Mouse (Mus musculus) hindbrain, postnatal 0 days (tissue): ENCODE data around the gene Rpl10a. TPM values are rescaled to one million over a fixed set of nuclear protein-coding genes. Genes with fewer than 3 reads are reported as not detected.

ENCODE experiments used
- ATAC-seq: fragments of 200-750 bp; cut with Nextera tagmentation; 2 replicates; pipeline ENCODE4 v1.8.0; 2017; ENCODE audit warnings: mild to moderate bottlenecking, moderate TSS enrichment, moderate library complexity
- DNase-seq: peaks from one replicate; pipeline ENCODE4 v3.0.0-alpha.2; 2015; ENCODE audit warnings: low spot score
- H3K27ac ChIP-seq: fragments of 300-500 bp; sonication (generic); 2 replicates; pipeline ENCODE4 v1.5.1; 2014; ENCODE audit warnings: mild to moderate bottlenecking
- H3K27me3 ChIP-seq: fragments of 300-500 bp; sonication (generic); 2 replicates; pipeline ENCODE4 v1.6.1; 2014; ENCODE audit warnings: low read length, mixed read lengths; ENCODE audit not compliant: insufficient read depth
- H3K36me3 ChIP-seq: fragments of 300-500 bp; sonication (generic); 2 replicates; pipeline ENCODE4 v1.6.1; 2014; ENCODE audit warnings: low read length, mixed read lengths; ENCODE audit not compliant: insufficient read depth
- H3K4me1 ChIP-seq: fragments of 300-500 bp; sonication (generic); 2 replicates; pipeline ENCODE4 v1.6.1; 2014; ENCODE audit warnings: antibody characterized with exemption, low read length, mixed read lengths; ENCODE audit not compliant: insufficient read depth
- H3K4me2 ChIP-seq: fragments of 300-500 bp; sonication (generic); 2 replicates; pipeline ENCODE4 v1.6.1; 2014; ENCODE audit warnings: low read depth, mild to moderate bottlenecking, low read length, moderate library complexity, mixed read lengths
- H3K4me3 ChIP-seq: fragments of 300-500 bp; sonication (generic); 2 replicates; pipeline ENCODE4 v1.5.1; 2014; ENCODE audit warnings: low read length
- H3K9ac ChIP-seq: fragments of 300-500 bp; sonication (generic); replicated peaks from 2 replicates; pipeline ENCODE4 v1.6.1; 2014; ENCODE audit warnings: mild to moderate bottlenecking, low read length, moderate library complexity, mixed read lengths
- H3K9me3 ChIP-seq: fragments of 300-500 bp; sonication (generic); 2 replicates; pipeline ENCODE4 v1.6.1; 2016; ENCODE audit warnings: low read length, mixed read lengths
- CTCF ChIP-seq: IDR thresholded peaks from 2 replicates; pipeline ENCODE4 v1.5.1; 2016; ENCODE audit warnings: antibody characterized with exemption, control low read depth, low read depth
- whole genome bisulfite sequencing: fragments of 180-500 bp; shearing (Covaris S2); extraction: QIAGEN DNeasy Blood & Tissue Kit; methylation state at CpG from one replicate; pipeline ENCODE4 v1.1.7; 2014; 5-methylcytosine and 5-hydroxymethylcytosine counted together
- polyA plus RNA-seq: library from polyadenylated mRNA; unstranded; fragments of >200 nt; fragmentation: Nextera tagmentation; extraction: Ambion mirVana; gene quantifications from 2 replicates; pipeline ENCODE4 v1.2.1, GENCODE M21; 2015
- total RNA-seq: library from RNA; depleted of rRNA; stranded (reverse); fragments of >200 nt; gene quantifications from 2 replicates; pipeline ENCODE4 v1.2.3, GENCODE M21; 2014; rRNA removed

The Rpl10a gene
- total RNA-seq (699 and 1,071 TPM in 2 replicates), polyA plus RNA-seq (337 and 355 TPM in 2 replicates)

GRCm38 (mm10) chr17:28328366-28328928, at the start of gene Rpl10a:
Gene Rpl10a, plus strand, starts transcription at chr17:28328471.
- Histone ChIP-seq H3K27me3 (no peaks in the 10 kb centered on the region), H3K9me3 (no peaks in the 10 kb centered on the region), H3K9ac (peak within 1 kb of the TSS; percentile 75), H3K4me2 (peak within 1 kb of the TSS; percentile 88), H3K27ac (peak within 1 kb of the TSS; percentile 96), H3K36me3 (peaks cover 15% of the 10 kb centered on the region), H3K4me3 (peak within 1 kb of the TSS; percentile 67), H3K4me1 (peaks cover 17% of the 10 kb centered on the region)
- DNase-seq = peak; percentile 99
- peak; percentile 90 for ATAC-seq
- under 1% methylated on average over 66 of the region's 67 CpGs for WGBS
- TF ChIP-seq CTCF = peak; percentile 90

- Histone ChIP-seq H3K27ac (no peak overlapping the region), H3K4me3 (no peak overlapping the region), H3K4me1 (peaks cover 16% of the 10 kb centered on the region), H3K4me2 (no peak overlapping the region), H3K36me3 (no peaks in the 10 kb centered on the region), H3K9me3 (no peaks in the 10 kb centered on the region), H3K27me3 (no peaks in the 10 kb centered on the region), H3K9ac (no peak overlapping the region)
- no peak for DNase-seq
- TF ChIP-seq CTCF = no peak
- ATAC-seq = no peak
- 61% methylated on average over 4 of the region's 4 CpGs for WGBS
Measured at GRCm38 (mm10) chr17:28279236-28279635, 49.0 kb upstream of the Rpl10a start.

- no peak for TF ChIP-seq CTCF
- Histone ChIP-seq H3K4me2 (no peak overlapping the region), H3K4me3 (no peak overlapping the region), H3K9ac (no peak overlapping the region), H3K27ac (no peak overlapping the region), H3K27me3 (no peaks in the 10 kb centered on the region), H3K4me1 (peaks cover 16% of the 10 kb centered on the region), H3K9me3 (no peaks in the 10 kb centered on the region), H3K36me3 (no peaks in the 10 kb centered on the region)
- WGBS = 59% methylated on average over 15 of the region's 15 CpGs
- DNase-seq (peak; percentile 61), ATAC-seq (peak; percentile 43)
Measured at GRCm38 (mm10) chr17:28279780-28280422, 48.4 kb upstream of the Rpl10a start.

- Histone ChIP-seq H3K27ac (no peak overlapping the region), H3K9me3 (no peaks in the 10 kb centered on the region), H3K36me3 (no peaks in the 10 kb centered on the region), H3K4me2 (no peak overlapping the region), H3K4me3 (no peak overlapping the region), H3K27me3 (no peaks in the 10 kb centered on the region), H3K9ac (no peak overlapping the region), H3K4me1 (peaks cover 16% of the 10 kb centered on the region)
- no peak for DNase-seq
- WGBS = 71% methylated on average over 7 of the region's 7 CpGs
- ATAC-seq = peak; percentile 44; the same call in 1 of the 2 replicates
- TF ChIP-seq CTCF = no peak
Measured at GRCm38 (mm10) chr17:28280423-28280800, 47.9 kb upstream of the Rpl10a start.

- WGBS = 42% methylated on average over 5 of the region's 5 CpGs
- H3K9me3 ChIP-seq = no peaks in the 10 kb centered on the region
- TF ChIP-seq CTCF = no peak
- ATAC-seq (no peak), DNase-seq (no peak)
- no peak overlapping the region for H3K27ac ChIP-seq
- H3K4me3 ChIP-seq = no peak overlapping the region
- H3K27me3 ChIP-seq = no peaks in the 10 kb centered on the region
- H3K4me1 ChIP-seq = peaks cover 18% of the 10 kb centered on the region
- no peaks in the 10 kb centered on the region for H3K36me3 ChIP-seq
- no peak overlapping the region for H3K9ac ChIP-seq
- H3K4me2 ChIP-seq = no peak overlapping the region
Measured at GRCm38 (mm10) chr17:28280831-28281377, 47.4 kb upstream of the Rpl10a start.

GRCm38 (mm10) chr17:28281866-28282441, 46.3 kb upstream of the Rpl10a start:
- no peak overlapping the region for H3K4me2 ChIP-seq
- no peak for ATAC-seq
- no peak overlapping the region for H3K27ac ChIP-seq
- H3K9ac ChIP-seq = no peak overlapping the region
- 90% methylated on average over 7 of the region's 7 CpGs for WGBS
- no peaks in the 10 kb centered on the region for H3K27me3 ChIP-seq
- no peaks in the 10 kb centered on the region for H3K36me3 ChIP-seq
- no peak overlapping the region for H3K4me3 ChIP-seq
- no peak for TF ChIP-seq CTCF
- no peak for DNase-seq
- H3K9me3 ChIP-seq = no peaks in the 10 kb centered on the region
- peaks cover 23% of the 10 kb centered on the region for H3K4me1 ChIP-seq
